Mouse (Mus musculus): Measurements from ENCODE around the gene Dennd2a. TPM values are rescaled to one million over a fixed set of nuclear protein-coding genes. Genes with fewer than 3 reads are reported as not detected.

The Dennd2a gene
- polyA plus RNA-seq, 1 experiment from 2014 or later = 49.3 TPM

- H3K9me3 ChIP-seq (ENCODE audit: control insufficient read depth, low read length) = no peaks in the 10 kb centered on the region
- DNase-seq (ENCODE audit: low spot score, missing footprints) (peak; percentile 91), ATAC-seq (ENCODE audit: low FRiP score) (no peak)
- 11% methylated on average over 15 of the region's 15 CpGs for WGBS
- H3K4me3 ChIP-seq (ENCODE audit: low read depth, low read length) = no peak overlapping the region
- no peaks in the 10 kb centered on the region for H3K36me3 ChIP-seq (ENCODE audit: control insufficient read depth, insufficient read depth, low read length)
- no peak overlapping the region for H3K4me2 ChIP-seq
- H3K4me1 ChIP-seq (ENCODE audit: control insufficient read depth, insufficient read depth, low read length) = peaks cover 61% of the 10 kb centered on the region
- H3K27me3 ChIP-seq (ENCODE audit: control insufficient read depth, insufficient read depth, low read length) = no peaks in the 10 kb centered on the region
- peak overlapping the region; percentile 48 for H3K9ac ChIP-seq (ENCODE audit: low read length)
- peak overlapping the region; percentile 52 for H3K27ac ChIP-seq (ENCODE audit: low read depth, low read length)
Observed at GRCm38 (mm10) chr6:39543769-39544420, 13.8 kb downstream of the Dennd2a start.

GRCm38 (mm10) chr6:39542631-39543597, 14.8 kb downstream of the Dennd2a start:
- no peaks in the 10 kb centered on the region for H3K9me3 ChIP-seq (ENCODE audit: control insufficient read depth, low read length)
- peak overlapping the region; percentile 8; the same call in 1 of the 2 replicates for H3K4me2 ChIP-seq
- H3K27ac ChIP-seq (ENCODE audit: low read depth, low read length) = peak overlapping the region; percentile 52
- DNase-seq (ENCODE audit: low spot score, missing footprints) = peak; percentile 93
- peak; percentile 83 for ATAC-seq (ENCODE audit: low FRiP score)
- H3K4me1 ChIP-seq (ENCODE audit: control insufficient read depth, insufficient read depth, low read length) = peaks cover 61% of the 10 kb centered on the region
- H3K27me3 ChIP-seq (ENCODE audit: control insufficient read depth, insufficient read depth, low read length) = no peaks in the 10 kb centered on the region
- H3K4me3 ChIP-seq (ENCODE audit: low read depth, low read length) = no peak overlapping the region
- H3K36me3 ChIP-seq (ENCODE audit: control insufficient read depth, insufficient read depth, low read length) = no peaks in the 10 kb centered on the region
- H3K9ac ChIP-seq (ENCODE audit: low read length) = peak overlapping the region; percentile 48
- WGBS = 18% methylated on average over 15 of the region's 15 CpGs

DNA sequence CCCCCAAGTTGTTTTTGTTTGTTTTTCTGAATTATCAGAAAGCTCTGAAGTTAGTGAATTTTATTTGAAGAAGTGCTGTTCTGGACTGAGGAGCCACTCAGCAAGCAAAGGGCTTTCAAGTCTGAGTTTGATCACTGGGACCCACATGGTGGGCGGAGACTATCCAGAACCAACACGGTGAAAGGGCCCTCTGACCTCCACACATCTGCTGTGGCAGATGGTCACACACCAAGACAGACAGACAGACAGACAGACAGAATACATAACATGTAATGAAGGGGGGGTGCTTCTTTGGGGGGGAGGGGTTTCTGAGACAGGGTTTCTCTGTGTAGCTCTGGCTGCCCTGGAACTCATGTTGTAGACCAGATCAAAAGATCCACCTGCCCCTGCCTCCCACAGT, 17.1 kb downstream of the Dennd2a start:
- peaks cover 52% of the 10 kb centered on the region for H3K4me1 ChIP-seq (ENCODE audit: control insufficient read depth, insufficient read depth, low read length)
- H3K36me3 ChIP-seq (ENCODE audit: control insufficient read depth, insufficient read depth, low read length) = no peaks in the 10 kb centered on the region
- no peak overlapping the region for H3K4me2 ChIP-seq
- DNase-seq (ENCODE audit: low spot score, missing footprints) (no peak), ATAC-seq (ENCODE audit: low FRiP score) (no peak)
- no peak overlapping the region for H3K4me3 ChIP-seq (ENCODE audit: low read depth, low read length)
- H3K9ac ChIP-seq (ENCODE audit: low read length) = no peak overlapping the region
- peak overlapping the region; percentile 58 for H3K27ac ChIP-seq (ENCODE audit: low read depth, low read length)
- H3K27me3 ChIP-seq (ENCODE audit: control insufficient read depth, insufficient read depth, low read length) = no peaks in the 10 kb centered on the region
- no peaks in the 10 kb centered on the region for H3K9me3 ChIP-seq (ENCODE audit: control insufficient read depth, low read length)
- 48% methylated on average over 2 of the region's 2 CpGs for WGBS

GRCm38 (mm10) chr6:39539679-39540155, 17.9 kb downstream of the Dennd2a start:
- no peaks in the 10 kb centered on the region for H3K36me3 ChIP-seq (ENCODE audit: control insufficient read depth, insufficient read depth, low read length)
- no peaks in the 10 kb centered on the region for H3K9me3 ChIP-seq (ENCODE audit: control insufficient read depth, low read length)
- ATAC-seq (ENCODE audit: low FRiP score) (peak; percentile 43), DNase-seq (ENCODE audit: low spot score, missing footprints) (no peak)
- peak overlapping the region; percentile 58 for H3K27ac ChIP-seq (ENCODE audit: low read depth, low read length)
- 0 out of 2 replicates have a peak overlapping the region, but pooled peaks have one; percentile 8 for H3K4me2 ChIP-seq
- H3K4me1 ChIP-seq (ENCODE audit: control insufficient read depth, insufficient read depth, low read length) = peaks cover 45% of the 10 kb centered on the region
- peak overlapping the region; percentile 25; the same call in 1 of the 2 replicates for H3K9ac ChIP-seq (ENCODE audit: low read length)
- WGBS = 12% methylated on average over 7 of the region's 7 CpGs
- no peak overlapping the region for H3K4me3 ChIP-seq (ENCODE audit: low read depth, low read length)
- no peaks in the 10 kb centered on the region for H3K27me3 ChIP-seq (ENCODE audit: control insufficient read depth, insufficient read depth, low read length)

GRCm38 (mm10) chr6:39538227-39538626, 19.4 kb downstream of the Dennd2a start:
- no peak overlapping the region for H3K4me2 ChIP-seq
- no peak overlapping the region for H3K4me3 ChIP-seq (ENCODE audit: low read depth, low read length)
- ATAC-seq (ENCODE audit: low FRiP score) (no peak), DNase-seq (ENCODE audit: low spot score, missing footprints) (no peak)
- no peak overlapping the region for H3K27ac ChIP-seq (ENCODE audit: low read depth, low read length)
- H3K4me1 ChIP-seq (ENCODE audit: control insufficient read depth, insufficient read depth, low read length) = peaks cover 30% of the 10 kb centered on the region
- no peaks in the 10 kb centered on the region for H3K27me3 ChIP-seq (ENCODE audit: control insufficient read depth, insufficient read depth, low read length)
- no peaks in the 10 kb centered on the region for H3K9me3 ChIP-seq (ENCODE audit: control insufficient read depth, low read length)
- no peaks in the 10 kb centered on the region; the same call in 1 of the 2 replicates for H3K36me3 ChIP-seq (ENCODE audit: control insufficient read depth, insufficient read depth, low read length)
- no peak overlapping the region for H3K9ac ChIP-seq (ENCODE audit: low read length)
- 84% methylated on average over 8 of the region's 8 CpGs for WGBS

GRCm38 (mm10) chr6:39537276-39537675, 20.4 kb downstream of the Dennd2a start:
- WGBS = 95% methylated on average over 5 of the region's 5 CpGs
- H3K4me1 ChIP-seq (ENCODE audit: control insufficient read depth, insufficient read depth, low read length) = peaks cover 22% of the 10 kb centered on the region

DNA sequence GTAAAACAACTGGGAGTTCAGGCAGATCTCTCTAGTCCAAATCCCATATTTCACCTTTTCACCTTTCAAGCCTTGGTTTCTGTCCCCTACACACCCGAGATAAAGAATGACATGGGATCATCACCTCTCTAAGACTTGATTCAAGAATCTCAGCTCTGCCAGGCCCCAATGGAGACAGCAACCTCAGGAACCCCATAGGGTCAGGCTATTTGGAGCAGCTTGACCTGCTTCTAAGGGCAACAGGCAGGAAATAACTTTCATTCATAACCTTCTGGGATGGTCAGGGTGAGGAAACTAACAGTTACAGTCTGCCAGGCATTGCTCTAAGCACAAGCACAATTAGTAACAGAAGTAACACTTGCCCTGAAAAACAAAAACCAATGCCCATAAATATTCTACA, 21.0 kb downstream of the Dennd2a start:
- ATAC-seq (ENCODE audit: low FRiP score) (no peak), DNase-seq (ENCODE audit: low spot score, missing footprints) (no peak)
- H3K9ac ChIP-seq (ENCODE audit: low read length) = no peak overlapping the region
- H3K4me1 ChIP-seq (ENCODE audit: control insufficient read depth, insufficient read depth, low read length) = peaks cover 22% of the 10 kb centered on the region
- WGBS = 63% methylated on average over 1 of the region's 1 CpGs
- no peaks in the 10 kb centered on the region for H3K27me3 ChIP-seq (ENCODE audit: control insufficient read depth, insufficient read depth, low read length)
- H3K4me3 ChIP-seq (ENCODE audit: low read depth, low read length) = no peak overlapping the region
- H3K4me2 ChIP-seq = no peak overlapping the region
- no peak overlapping the region for H3K27ac ChIP-seq (ENCODE audit: low read depth, low read length)
- H3K9me3 ChIP-seq (ENCODE audit: control insufficient read depth, low read length) = no peaks in the 10 kb centered on the region
- no peaks in the 10 kb centered on the region; the same call in 1 of the 2 replicates for H3K36me3 ChIP-seq (ENCODE audit: control insufficient read depth, insufficient read depth, low read length)

More at GRCm38 (mm10) chr6:39537276-39537675, 20.4 kb downstream of the Dennd2a start:
- H3K36me3 ChIP-seq (ENCODE audit: control insufficient read depth, insufficient read depth, low read length) = no peaks in the 10 kb centered on the region; the same call in 1 of the 2 replicates
- DNase-seq (ENCODE audit: low spot score, missing footprints) (no peak), ATAC-seq (ENCODE audit: low FRiP score) (no peak)
- H3K9me3 ChIP-seq (ENCODE audit: control insufficient read depth, low read length) = no peaks in the 10 kb centered on the region
- no peak overlapping the region for H3K4me2 ChIP-seq
- H3K9ac ChIP-seq (ENCODE audit: low read length) = no peak overlapping the region
- no peak overlapping the region for H3K27ac ChIP-seq (ENCODE audit: low read depth, low read length)
- no peaks in the 10 kb centered on the region for H3K27me3 ChIP-seq (ENCODE audit: control insufficient read depth, insufficient read depth, low read length)
- H3K4me3 ChIP-seq (ENCODE audit: low read depth, low read length) = no peak overlapping the region

GRCm38 (mm10) chr6:39534944-39535343, 22.7 kb downstream of the Dennd2a start:
- DNase-seq (ENCODE audit: low spot score, missing footprints) (no peak), ATAC-seq (ENCODE audit: low FRiP score) (no peak)
- H3K27ac ChIP-seq (ENCODE audit: low read depth, low read length) = no peak overlapping the region
- no peaks in the 10 kb centered on the region for H3K27me3 ChIP-seq (ENCODE audit: control insufficient read depth, insufficient read depth, low read length)
- H3K9me3 ChIP-seq (ENCODE audit: control insufficient read depth, low read length) = no peaks in the 10 kb centered on the region
- H3K4me3 ChIP-seq (ENCODE audit: low read depth, low read length) = no peak overlapping the region
- H3K9ac ChIP-seq (ENCODE audit: low read length) = no peak overlapping the region
- no peak overlapping the region for H3K4me2 ChIP-seq
- H3K36me3 ChIP-seq (ENCODE audit: control insufficient read depth, insufficient read depth, low read length) = no peaks in the 10 kb centered on the region; the same call in 1 of the 2 replicates
- peaks cover 10% of the 10 kb centered on the region for H3K4me1 ChIP-seq (ENCODE audit: control insufficient read depth, insufficient read depth, low read length)
